Mouse (Mus musculus): ENCODE data around the gene Abhd16a. TPM values are rescaled to one million over a fixed set of nuclear protein-coding genes. Genes with fewer than 3 reads are reported as not detected.
A peak's percentile ranks its signal among the peaks of the same experiment; 100 is the strongest.

Gene Abhd16a
- total and polyA plus RNA-seq, 2 experiments from 2014 or later = 96.3 to 139 TPM

DNA sequence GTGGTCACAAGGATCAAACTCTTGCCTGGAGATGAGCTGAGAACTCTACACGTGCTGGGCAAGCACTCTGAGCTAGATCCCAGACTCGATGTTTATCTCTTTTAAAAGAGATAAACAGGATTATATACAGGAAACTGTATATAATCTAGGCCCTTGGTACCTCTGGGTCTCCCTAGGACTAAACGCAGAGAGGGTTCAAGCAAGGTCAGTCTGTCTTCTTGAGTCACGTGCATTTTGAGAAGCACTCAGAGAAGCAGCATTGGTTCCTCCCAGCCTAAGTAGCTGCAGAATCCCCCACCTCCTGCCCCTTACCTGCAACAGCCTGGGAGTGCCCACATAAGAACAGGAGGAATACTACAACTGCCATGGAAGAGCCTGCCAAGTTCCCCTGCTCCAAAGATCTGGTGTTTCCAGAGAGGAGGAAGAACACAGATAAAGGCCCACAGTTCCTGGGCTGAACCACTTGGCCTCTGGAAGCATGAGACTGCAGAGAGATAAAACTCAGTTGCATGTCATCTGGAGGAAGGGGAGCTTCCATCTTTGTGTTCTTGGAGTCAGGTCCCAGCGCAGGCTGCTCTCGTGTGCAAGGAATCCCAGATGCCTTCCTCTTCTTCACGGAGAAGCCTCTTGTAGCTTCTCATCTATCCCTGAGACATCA lies 3.7 kb upstream of the Abhd16a start, which contains the start of gene Ly6g6f:
Ly6g6f (minus strand) TSS at position 403 of the 658 bp plus-strand sequence.
- 84% methylated on average over 7 of the region's 7 CpGs for WGBS
- no peaks in the 10 kb centered on the region for H3K36me3 ChIP-seq (ENCODE audit: insufficient read depth)
- DNase-seq (no peak), ATAC-seq (no peak)
- peaks cover 3% of the 10 kb centered on the region; the same call in 1 of the 2 replicates for H3K4me1 ChIP-seq (ENCODE audit: insufficient read depth)
- H3K4me3 ChIP-seq (ENCODE audit: low read depth, low read length) = no peak within 1 kb of the TSS
- H3K27me3 ChIP-seq (ENCODE audit: insufficient read depth, low read length) = no peaks in the 10 kb centered on the region
- H3K9me3 ChIP-seq (ENCODE audit: low read length) = no peaks in the 10 kb centered on the region
- no peak for TF ChIP-seq CTCF (IDR thresholded peaks at IDR 0.05; ENCODE audit: low read depth)
- H3K9ac ChIP-seq = no peak within 1 kb of the TSS
- no peak within 1 kb of the TSS for H3K4me2 ChIP-seq (ENCODE audit: low read depth)
- H3K27ac ChIP-seq (ENCODE audit: low read depth, low read length) = no peak within 1 kb of the TSS

DNA sequence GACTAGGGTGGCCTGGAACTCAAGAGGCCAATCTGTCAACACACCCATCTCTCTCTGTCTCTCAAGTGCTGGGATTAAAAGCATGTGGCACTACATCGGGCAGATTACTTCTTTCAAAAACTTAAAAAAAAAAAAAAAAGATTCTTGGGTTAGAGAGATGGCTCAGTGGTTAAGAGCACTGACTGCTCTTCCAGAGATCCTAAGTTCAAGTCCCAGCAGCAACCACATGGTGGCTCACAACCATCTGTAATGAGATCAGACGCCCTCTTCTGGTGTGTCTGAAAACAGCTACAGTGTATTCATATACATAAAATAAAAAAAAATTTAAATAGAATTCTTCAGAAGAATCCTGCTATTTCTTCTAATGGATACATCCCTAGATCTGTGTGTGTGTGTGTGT lies 912 bp upstream of the Abhd16a start:
- ATAC-seq (no peak; the same call in 1 of the 2 replicates), DNase-seq (peak; percentile 43)
- Histone ChIP-seq H3K4me2 (ENCODE audit: low read depth) (no peak overlapping the region), H3K27ac (ENCODE audit: low read depth, low read length) (0 out of 2 replicates have a peak overlapping the region, but pooled peaks have one; percentile 1), H3K27me3 (ENCODE audit: insufficient read depth, low read length) (no peaks in the 10 kb centered on the region), H3K4me1 (ENCODE audit: insufficient read depth) (peaks cover 3% of the 10 kb centered on the region; the same call in 1 of the 2 replicates), H3K36me3 (ENCODE audit: insufficient read depth) (peaks cover 17% of the 10 kb centered on the region), H3K4me3 (ENCODE audit: low read depth, low read length) (no peak overlapping the region), H3K9ac (no peak overlapping the region), H3K9me3 (ENCODE audit: low read length) (no peaks in the 10 kb centered on the region)
- 51% methylated on average over 2 of the region's 2 CpGs for WGBS
- TF ChIP-seq CTCF (IDR thresholded peaks at IDR 0.05; ENCODE audit: low read depth) = peak; percentile 63

DNA sequence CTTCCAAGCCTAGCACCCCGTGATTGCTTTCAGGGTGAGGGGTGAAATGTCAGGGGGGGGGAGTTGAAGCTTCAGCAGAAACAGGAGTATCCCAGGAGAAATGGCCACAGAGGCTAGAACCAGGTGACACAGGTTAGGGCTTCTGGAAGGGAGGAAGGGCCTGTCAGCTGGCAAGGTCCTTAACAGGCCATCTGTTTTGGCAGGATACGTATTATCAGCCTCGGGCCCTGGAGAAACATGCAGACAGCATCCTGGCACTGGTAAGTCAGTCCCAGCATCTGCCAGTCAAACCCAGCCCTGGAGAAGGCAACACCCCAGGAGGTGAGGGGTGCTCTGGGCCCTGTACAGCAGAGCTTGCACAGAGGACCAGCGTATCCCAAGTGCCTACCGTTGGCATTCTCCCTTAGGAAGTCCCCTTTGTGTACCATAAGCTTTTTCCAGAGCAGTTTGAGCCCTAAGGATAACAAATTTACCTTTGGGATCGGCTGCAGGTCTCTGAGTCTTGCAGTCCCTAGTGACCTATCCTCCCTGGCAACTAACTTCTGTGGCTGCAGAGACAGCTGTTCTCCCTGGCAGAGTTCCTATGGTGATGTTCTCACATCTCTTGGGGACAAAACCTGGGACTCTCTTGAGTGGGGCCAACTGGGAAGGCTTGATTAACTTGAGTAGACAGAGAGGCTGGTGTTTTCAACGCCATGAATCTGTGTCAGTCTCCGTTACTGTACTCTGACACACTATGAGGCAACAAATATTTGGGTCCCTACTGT lies 1.3 kb downstream of the Abhd16a start:
- DNase-seq (no peak), ATAC-seq (no peak)
- H3K27me3 ChIP-seq (ENCODE audit: insufficient read depth, low read length) = no peaks in the 10 kb centered on the region

DNA sequence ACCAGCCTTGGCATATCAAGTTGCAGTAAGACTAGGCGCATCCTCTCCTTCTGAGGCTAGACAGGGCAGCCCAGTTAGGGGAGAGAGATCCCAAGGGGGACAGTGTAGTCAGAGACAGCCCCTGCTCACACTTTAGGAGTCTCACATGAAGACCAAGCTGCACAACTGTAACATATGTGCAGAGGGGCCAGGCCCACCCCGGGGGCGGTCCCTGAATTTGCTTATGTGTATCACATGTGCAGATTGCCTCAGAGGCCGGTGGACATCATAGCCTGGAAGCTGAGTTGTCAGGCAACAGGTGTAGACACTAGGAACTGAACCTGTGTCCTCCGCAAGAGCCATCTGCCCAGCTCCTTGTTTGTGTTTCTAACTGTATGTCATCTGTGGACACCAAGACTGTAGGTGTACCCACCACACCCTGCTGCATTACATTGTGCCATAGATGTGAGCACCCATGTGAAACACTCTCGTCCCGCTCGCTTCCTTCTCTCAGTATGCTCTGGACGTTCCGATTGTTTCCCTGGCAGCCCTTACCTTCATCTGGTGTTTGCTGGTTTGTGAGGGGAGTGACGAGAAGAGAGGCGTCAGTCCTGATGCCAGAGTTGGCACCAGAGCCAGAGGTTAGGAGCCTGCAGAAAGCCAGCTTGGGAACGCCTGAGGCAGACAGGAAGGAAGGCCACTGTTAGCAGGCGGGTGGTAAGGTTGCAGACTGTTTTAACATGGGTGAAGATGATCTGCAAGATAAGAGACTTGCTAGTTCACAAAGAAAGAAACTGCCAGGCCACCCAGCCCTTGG lies 3.5 kb downstream of the Abhd16a start:
- DNase-seq (no peak), ATAC-seq (no peak)
- Histone ChIP-seq H3K36me3 (ENCODE audit: insufficient read depth) (peaks cover 47% of the 10 kb centered on the region), H3K9ac (no peak overlapping the region), H3K27me3 (ENCODE audit: insufficient read depth, low read length) (no peaks in the 10 kb centered on the region), H3K27ac (ENCODE audit: low read depth, low read length) (no peak overlapping the region), H3K4me3 (ENCODE audit: low read depth, low read length) (no peak overlapping the region), H3K9me3 (ENCODE audit: low read length) (no peaks in the 10 kb centered on the region), H3K4me1 (ENCODE audit: insufficient read depth) (peaks cover 3% of the 10 kb centered on the region; the same call in 1 of the 2 replicates), H3K4me2 (ENCODE audit: low read depth) (no peak overlapping the region)
- no peak for TF ChIP-seq CTCF (IDR thresholded peaks at IDR 0.05; ENCODE audit: low read depth)
- WGBS = 87% methylated on average over 14 of the region's 14 CpGs

More for the DNA sequence above, 1.3 kb downstream of the Abhd16a start:
- no peak for TF ChIP-seq CTCF (IDR thresholded peaks at IDR 0.05; ENCODE audit: low read depth)
- H3K4me3 ChIP-seq (ENCODE audit: low read depth, low read length) = peak overlapping the region; percentile 71
- peak overlapping the region; percentile 61 for H3K4me2 ChIP-seq (ENCODE audit: low read depth)
- no peaks in the 10 kb centered on the region for H3K9me3 ChIP-seq (ENCODE audit: low read length)
- H3K36me3 ChIP-seq (ENCODE audit: insufficient read depth) = peaks cover 31% of the 10 kb centered on the region
- H3K27ac ChIP-seq (ENCODE audit: low read depth, low read length) = peak overlapping the region; percentile 99; the same call in 1 of the 2 replicates
- peak overlapping the region; percentile 90 for H3K9ac ChIP-seq
- 44% methylated on average over 8 of the region's 8 CpGs for WGBS
- peaks cover 3% of the 10 kb centered on the region; the same call in 1 of the 2 replicates for H3K4me1 ChIP-seq (ENCODE audit: insufficient read depth)

DNA sequence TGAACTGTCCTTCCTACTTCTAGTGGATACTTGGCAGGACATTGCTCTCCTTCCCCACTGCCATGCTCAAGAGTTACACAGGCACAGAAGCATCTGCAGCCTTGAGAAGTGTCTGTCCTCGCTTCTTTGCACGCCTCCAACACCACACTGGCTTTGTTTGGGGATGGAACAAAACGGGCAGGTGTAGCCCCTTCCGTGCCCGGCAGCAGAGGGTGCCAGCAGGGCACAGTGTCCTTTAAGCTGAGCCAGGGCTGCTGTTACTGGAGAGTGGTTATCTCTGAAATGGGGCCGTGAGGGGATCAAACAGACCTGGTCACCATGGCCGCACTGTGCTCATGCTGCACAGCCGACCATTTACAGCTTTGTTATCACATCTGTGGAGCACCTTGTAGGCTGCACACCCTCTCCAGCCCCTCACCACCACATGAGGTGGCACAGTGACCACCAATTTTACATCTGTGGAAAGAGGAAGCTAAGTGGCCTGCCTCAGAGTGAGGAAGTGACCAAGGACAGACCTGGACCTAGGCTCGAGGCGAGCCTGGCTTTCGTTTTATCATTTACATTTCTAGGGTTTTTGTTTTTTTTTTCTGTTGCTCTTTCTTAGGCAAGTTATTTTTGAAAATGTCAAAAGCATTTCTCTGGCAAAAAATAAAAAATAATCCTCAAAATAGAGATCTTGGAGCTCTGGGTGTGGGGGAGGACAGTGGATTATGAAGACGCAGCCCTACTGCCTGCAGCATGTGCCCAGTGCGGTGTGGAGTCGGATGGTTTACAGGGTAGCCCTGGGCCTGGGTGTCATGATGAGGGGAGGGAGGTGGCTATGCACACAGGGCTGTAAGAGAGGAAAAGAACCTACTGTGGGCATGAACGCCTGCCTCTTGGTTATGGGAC lies 5.7 kb downstream of the Abhd16a start:
- H3K9ac ChIP-seq = no peak overlapping the region
- no peak for TF ChIP-seq CTCF (IDR thresholded peaks at IDR 0.05; ENCODE audit: low read depth)
- peaks cover 66% of the 10 kb centered on the region for H3K36me3 ChIP-seq (ENCODE audit: insufficient read depth)
- DNase-seq = no peak
- no peak overlapping the region for H3K4me3 ChIP-seq (ENCODE audit: low read depth, low read length)
- H3K4me2 ChIP-seq (ENCODE audit: low read depth) = no peak overlapping the region
- WGBS = 92% methylated on average over 15 of the region's 15 CpGs
- no peaks in the 10 kb centered on the region for H3K27me3 ChIP-seq (ENCODE audit: insufficient read depth, low read length)
- no peaks in the 10 kb centered on the region for H3K9me3 ChIP-seq (ENCODE audit: low read length)
- no peak overlapping the region for H3K27ac ChIP-seq (ENCODE audit: low read depth, low read length)
- H3K4me1 ChIP-seq (ENCODE audit: insufficient read depth) = peaks cover 3% of the 10 kb centered on the region; the same call in 1 of the 2 replicates
- no peak for ATAC-seq

DNA sequence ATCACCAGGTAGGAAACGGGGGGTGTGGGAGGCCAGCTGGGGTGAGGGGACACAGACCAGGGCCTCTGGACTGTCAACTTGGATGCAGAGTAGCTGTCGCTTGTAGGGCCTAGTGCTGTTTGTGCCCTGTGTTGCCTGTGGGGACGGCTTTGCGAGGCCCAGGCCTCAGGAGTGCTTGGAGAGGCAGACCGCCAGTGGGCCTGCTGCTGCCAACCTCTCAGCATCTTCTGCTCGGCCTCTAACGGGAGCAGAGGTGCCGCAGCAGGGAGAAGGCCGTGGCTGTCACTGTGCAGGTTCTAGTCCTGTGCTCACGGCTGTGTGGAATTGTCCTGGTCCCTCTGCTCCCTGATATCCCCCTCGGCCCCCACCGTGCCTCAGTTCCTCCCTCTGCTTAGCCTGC lies 7.5 kb downstream of the Abhd16a start:
- Histone ChIP-seq H3K4me3 (ENCODE audit: low read depth, low read length) (no peak overlapping the region), H3K36me3 (ENCODE audit: insufficient read depth) (peaks cover 81% of the 10 kb centered on the region), H3K27ac (ENCODE audit: low read depth, low read length) (no peak overlapping the region), H3K9me3 (ENCODE audit: low read length) (no peaks in the 10 kb centered on the region), H3K9ac (no peak overlapping the region), H3K27me3 (ENCODE audit: insufficient read depth, low read length) (no peaks in the 10 kb centered on the region), H3K4me2 (ENCODE audit: low read depth) (no peak overlapping the region), H3K4me1 (ENCODE audit: insufficient read depth) (no peaks in the 10 kb centered on the region)
- TF ChIP-seq CTCF (IDR thresholded peaks at IDR 0.05; ENCODE audit: low read depth) = no peak
- WGBS = 89% methylated on average over 12 of the region's 12 CpGs
- no peak for DNase-seq
- ATAC-seq = no peak

Measured in forebrain, postnatal 0 days (tissue).